Mouse (Mus musculus) forebrain, embryonic 13.5 days (tissue): Measurements from ENCODE around the gene Oas3. TPM values are rescaled to one million over a fixed set of nuclear protein-coding genes. Genes with fewer than 3 reads are reported as not detected.

Experiments
- ATAC-seq: fragments of 200-750 bp; cut with Nextera tagmentation; 2 replicates; pipeline ENCODE4 v1.8.0; 2017
- H3K27ac ChIP-seq: fragments of 300-500 bp; sonication (generic); 2 replicates; pipeline ENCODE4 v1.5.1; 2015; ENCODE audit warnings: inconsistent platforms, mild to moderate bottlenecking, moderate library complexity
- H3K27me3 ChIP-seq: fragments of 300-500 bp; sonication (generic); 2 replicates; pipeline ENCODE4 v1.6.1; 2015; ENCODE audit warnings: mild to moderate bottlenecking, inconsistent platforms
- H3K36me3 ChIP-seq: fragments of 300-500 bp; sonication (generic); 2 replicates; pipeline ENCODE4 v1.6.1; 2015; ENCODE audit warnings: mild to moderate bottlenecking, inconsistent platforms; ENCODE audit not compliant: poor library complexity, severe bottlenecking
- H3K4me1 ChIP-seq: fragments of 300-500 bp; sonication (generic); 2 replicates; pipeline ENCODE4 v1.6.1; 2015; ENCODE audit warnings: inconsistent platforms
- H3K4me2 ChIP-seq: fragments of 300-500 bp; sonication (generic); 2 replicates; pipeline ENCODE4 v1.6.1; 2015; ENCODE audit warnings: inconsistent platforms, mild to moderate bottlenecking, moderate library complexity
- H3K4me3 ChIP-seq: fragments of 300-500 bp; sonication (generic); 2 replicates; pipeline ENCODE4 v1.5.1; 2015; ENCODE audit warnings: mild to moderate bottlenecking, inconsistent platforms
- H3K9ac ChIP-seq: fragments of 300-500 bp; sonication (generic); 2 replicates; pipeline ENCODE4 v1.6.1; 2015; ENCODE audit warnings: mild to moderate bottlenecking, inconsistent platforms
- H3K9me3 ChIP-seq: fragments of 300-500 bp; sonication (generic); replicated peaks from 2 replicates; pipeline ENCODE4 v1.6.1; 2016; ENCODE audit warnings: inconsistent platforms
- WGBS: fragments of 180-500 bp; shearing (Covaris S2); methylation state at CpG from one replicate; pipeline ENCODE4 v1.1.7; 2015; 5-methylcytosine and 5-hydroxymethylcytosine counted together
- polyA plus RNA-seq: library from polyadenylated mRNA; unstranded; fragments of >200 nt; fragmentation: Nextera tagmentation; extraction: Ambion mirVana; gene quantifications from 2 replicates; pipeline ENCODE4 v1.2.1, GENCODE M21; 2015

The Oas3 gene
- polyA plus RNA-seq, 1 experiment from 2014 or later: 0.17 TPM

DNA sequence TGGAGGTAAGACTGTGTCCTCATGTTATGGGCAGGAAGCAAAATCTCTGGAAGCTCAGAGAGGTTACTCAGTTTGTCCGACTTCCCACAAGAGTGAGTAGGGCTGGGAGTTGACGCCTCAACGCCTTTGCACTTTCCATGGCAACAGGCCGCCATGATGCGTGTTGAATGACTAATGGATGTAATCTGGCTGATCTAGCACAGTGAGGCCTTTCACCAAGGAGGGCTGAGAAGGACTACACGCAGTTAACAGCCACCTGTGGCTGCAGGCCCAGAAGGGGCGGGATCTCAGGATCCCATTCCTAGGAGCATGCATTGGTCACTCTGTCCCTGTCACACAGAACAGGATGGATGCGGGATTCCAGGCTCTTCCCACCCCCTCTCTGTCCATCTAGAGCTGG is 64.7 kb downstream of the Oas3 start:
- Histone ChIP-seq H3K4me2 (no peak overlapping the region), H3K36me3 (no peaks in the 10 kb centered on the region), H3K9ac (no peak overlapping the region), H3K4me1 (peaks cover 42% of the 10 kb centered on the region), H3K27ac (no peak overlapping the region), H3K9me3 (no peaks in the 10 kb centered on the region), H3K27me3 (peaks cover 54% of the 10 kb centered on the region), H3K4me3 (no peak overlapping the region)
- no peak for ATAC-seq
- WGBS: 53% methylated on average over 8 of the region's 8 CpGs

- peak within 1 kb of the TSS; percentile 85 for H3K9ac ChIP-seq
- WGBS: 31% methylated on average over 3 of the region's 3 CpGs
- H3K4me2 ChIP-seq: peak within 1 kb of the TSS; percentile 95
- H3K27me3 ChIP-seq: peaks cover 54% of the 10 kb centered on the region
- ATAC-seq: peak; percentile 20; the same call in 1 of the 2 replicates
- no peaks in the 10 kb centered on the region for H3K36me3 ChIP-seq
- H3K4me1 ChIP-seq: peaks cover 43% of the 10 kb centered on the region
- no peaks in the 10 kb centered on the region for H3K9me3 ChIP-seq
- peak within 1 kb of the TSS; percentile 75 for H3K27ac ChIP-seq
- peak within 1 kb of the TSS; percentile 71 for H3K4me3 ChIP-seq
Observed at GRCm38 (mm10) chr5:120711827-120712226, 65.6 kb downstream of the Oas3 start, which contains the start of gene Dtx1. Dtx1 (minus strand) TSS chr5:120711927.

GRCm38 (mm10) chr5:120711416-120711815 is 66.0 kb downstream of the Oas3 start:
- WGBS: 0% methylated on average over 43 of the region's 43 CpGs
- Histone ChIP-seq H3K9me3 (no peaks in the 10 kb centered on the region), H3K27me3 (peaks cover 54% of the 10 kb centered on the region)

DNA sequence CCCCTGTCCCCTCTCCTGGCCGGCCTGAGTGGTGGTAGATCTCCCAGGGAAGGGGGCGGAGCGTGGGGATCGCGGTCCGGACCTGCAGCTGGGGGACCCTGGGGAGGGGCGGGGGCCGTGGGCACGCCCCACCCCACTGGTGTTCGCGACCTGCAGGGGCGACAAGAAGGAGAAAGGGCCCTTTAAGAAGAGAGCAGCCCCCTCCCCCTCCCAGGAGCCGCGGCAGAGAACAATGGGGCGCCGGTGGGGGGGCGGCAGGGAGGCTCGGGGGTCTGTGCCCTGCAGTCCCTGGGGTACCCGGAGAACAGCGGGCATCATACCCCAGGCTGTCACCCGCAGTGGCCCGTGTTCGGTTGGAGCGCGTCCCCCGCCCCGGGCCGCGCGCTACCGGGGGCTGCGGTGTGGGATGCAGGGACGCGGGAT is 66.6 kb downstream of the Oas3 start:
- WGBS: under 1% methylated on average over 29 of the region's 34 CpGs
- peak; percentile 56; the same call in 1 of the 2 replicates for ATAC-seq

More at GRCm38 (mm10) chr5:120711416-120711815, 66.0 kb downstream of the Oas3 start:
- Histone ChIP-seq H3K36me3 (no peaks in the 10 kb centered on the region), H3K4me1 (peaks cover 46% of the 10 kb centered on the region), H3K4me2 (peak overlapping the region; percentile 95), H3K27ac (peak overlapping the region; percentile 75), H3K4me3 (peak overlapping the region; percentile 71), H3K9ac (peak overlapping the region; percentile 85)
- peak; percentile 42 for ATAC-seq

GRCm38 (mm10) chr5:120710161-120710825 is 67.2 kb downstream of the Oas3 start:
- WGBS: 3% methylated on average over 40 of the region's 40 CpGs
- Histone ChIP-seq H3K4me1 (peaks cover 57% of the 10 kb centered on the region), H3K27me3 (peaks cover 50% of the 10 kb centered on the region), H3K4me2 (peak overlapping the region; percentile 95), H3K4me3 (peak overlapping the region; percentile 71), H3K9me3 (no peaks in the 10 kb centered on the region), H3K36me3 (no peaks in the 10 kb centered on the region), H3K27ac (peak overlapping the region; percentile 75), H3K9ac (peak overlapping the region; percentile 85)
- peak; percentile 35 for ATAC-seq

More for the DNA sequence above, 66.6 kb downstream of the Oas3 start:
- H3K4me2 ChIP-seq: peak overlapping the region; percentile 95
- H3K27ac ChIP-seq: peak overlapping the region; percentile 75
- no peaks in the 10 kb centered on the region for H3K9me3 ChIP-seq
- H3K4me3 ChIP-seq: peak overlapping the region; percentile 71
- peak overlapping the region; percentile 85 for H3K9ac ChIP-seq
- peaks cover 50% of the 10 kb centered on the region for H3K27me3 ChIP-seq
- peaks cover 52% of the 10 kb centered on the region for H3K4me1 ChIP-seq
- H3K36me3 ChIP-seq: no peaks in the 10 kb centered on the region

DNA sequence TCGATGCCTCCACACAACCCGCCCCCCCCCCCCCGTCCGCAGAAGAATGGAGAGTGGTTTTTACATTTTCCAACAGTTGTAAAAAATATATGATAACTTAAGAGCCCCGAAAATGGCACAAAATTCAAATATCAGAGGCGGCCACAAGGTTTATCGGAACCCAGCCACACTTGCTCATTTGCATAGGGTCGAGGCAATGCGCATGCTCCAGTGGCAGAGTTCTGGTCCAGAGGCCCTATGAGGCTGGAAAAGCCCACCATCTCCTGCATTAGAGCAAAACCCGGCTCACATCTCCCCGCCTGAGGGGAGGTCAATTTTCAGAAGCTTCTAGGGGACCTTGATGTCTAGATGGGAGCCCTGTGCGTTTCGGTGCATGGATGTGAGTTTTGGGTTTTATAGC is 70.5 kb downstream of the Oas3 start:
- Histone ChIP-seq H3K4me3 (peak overlapping the region; percentile 21), H3K36me3 (no peaks in the 10 kb centered on the region), H3K9me3 (no peaks in the 10 kb centered on the region), H3K4me2 (peak overlapping the region; percentile 56), H3K9ac (no peak overlapping the region), H3K27ac (no peak overlapping the region), H3K27me3 (peaks cover 31% of the 10 kb centered on the region), H3K4me1 (peaks cover 77% of the 10 kb centered on the region)
- no peak for ATAC-seq
- 29% methylated on average over 13 of the region's 13 CpGs for WGBS

DNA sequence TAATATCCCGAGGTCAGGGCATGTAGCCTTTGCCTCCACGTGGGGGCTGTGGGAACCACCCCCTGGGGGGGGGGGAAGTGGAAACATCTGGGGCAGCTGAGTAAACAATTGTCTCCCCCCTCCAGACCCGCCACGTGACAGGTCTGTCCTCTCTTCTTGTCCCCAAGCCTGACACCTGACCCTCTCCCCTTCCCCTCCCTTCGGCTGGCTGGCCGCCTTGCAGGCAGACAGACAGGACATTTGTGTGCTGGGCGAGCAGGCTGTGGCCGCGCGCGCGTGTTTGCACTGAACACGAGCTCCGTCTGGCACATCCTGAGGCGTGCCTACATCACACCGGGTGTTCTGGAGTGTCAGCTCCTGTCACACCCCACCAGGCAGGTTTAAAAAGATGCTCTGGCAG is 70.9 kb downstream of the Oas3 start:
- no peaks in the 10 kb centered on the region for H3K9me3 ChIP-seq
- H3K27me3 ChIP-seq: peaks cover 29% of the 10 kb centered on the region
- under 1% methylated on average over 16 of the region's 16 CpGs for WGBS
- H3K27ac ChIP-seq: no peak overlapping the region; the same call in 1 of the 2 replicates
- no peak; the same call in 1 of the 2 replicates for ATAC-seq
- peak overlapping the region; percentile 48 for H3K9ac ChIP-seq
- peak overlapping the region; percentile 56 for H3K4me2 ChIP-seq
- H3K4me1 ChIP-seq: peaks cover 80% of the 10 kb centered on the region
- H3K36me3 ChIP-seq: no peaks in the 10 kb centered on the region
- peak overlapping the region; percentile 21 for H3K4me3 ChIP-seq

DNA sequence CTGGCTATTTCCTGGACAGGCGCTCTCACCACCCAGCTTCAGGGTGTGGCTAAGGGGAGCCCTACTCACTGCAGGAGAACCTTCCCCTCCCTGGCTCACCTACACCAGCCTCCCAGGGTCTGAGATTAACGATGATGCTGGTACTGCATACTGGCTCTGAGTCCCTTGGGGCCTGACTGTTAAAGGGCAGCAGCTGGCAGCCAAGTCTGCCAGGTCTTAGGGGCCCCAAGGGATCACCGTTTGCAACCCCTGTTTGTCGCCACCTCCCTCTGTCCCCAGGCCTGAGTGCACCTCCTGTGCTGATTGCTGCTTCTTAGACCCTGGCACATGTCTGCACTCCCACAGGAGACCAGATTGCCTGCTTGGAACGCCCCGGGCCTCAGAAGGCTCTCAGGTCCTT is 73.0 kb downstream of the Oas3 start:
- H3K9me3 ChIP-seq: no peaks in the 10 kb centered on the region
- no peaks in the 10 kb centered on the region for H3K36me3 ChIP-seq
- no peak overlapping the region for H3K4me3 ChIP-seq
- H3K4me1 ChIP-seq: peaks cover 70% of the 10 kb centered on the region
- H3K9ac ChIP-seq: peak overlapping the region; percentile 26; the same call in 1 of the 2 replicates
- WGBS: 54% methylated on average over 6 of the region's 6 CpGs
- ATAC-seq: no peak
- H3K27me3 ChIP-seq: peaks cover 22% of the 10 kb centered on the region; the same call in 1 of the 2 replicates
- H3K4me2 ChIP-seq: no peak overlapping the region
- no peak overlapping the region for H3K27ac ChIP-seq

GRCm38 (mm10) chr5:120703660-120704059 is 73.8 kb downstream of the Oas3 start:
- peaks cover 17% of the 10 kb centered on the region; the same call in 1 of the 2 replicates for H3K27me3 ChIP-seq
- ATAC-seq: no peak
- H3K9ac ChIP-seq: no peak overlapping the region
- H3K4me3 ChIP-seq: no peak overlapping the region
- H3K27ac ChIP-seq: no peak overlapping the region
- H3K36me3 ChIP-seq: no peaks in the 10 kb centered on the region
- H3K9me3 ChIP-seq: no peaks in the 10 kb centered on the region
- H3K4me2 ChIP-seq: no peak overlapping the region
- WGBS: 88% methylated on average over 3 of the region's 3 CpGs
- peaks cover 68% of the 10 kb centered on the region for H3K4me1 ChIP-seq

Other genes starting within 250 kb of the Oas3 start
- gene Tpcn1, start 189.0 kb downstream of the Oas3 start, polyA plus RNA-seq: 14.8 and 15.8 TPM in 2 replicates
- gene Iqcd, start 188.6 kb downstream of the Oas3 start, polyA plus RNA-seq: 1.1 and 2.3 TPM in 2 replicates
- gene Rita1, start 165.1 kb downstream of the Oas3 start, polyA plus RNA-seq: 19.0 TPM in 2 replicates
- gene Ddx54, start 164.9 kb downstream of the Oas3 start, polyA plus RNA-seq: 45.3 and 48.0 TPM in 2 replicates
- 0.65 TPM in 1 of 2 replicates, not detected in the other for gene Cfap73, start 143.4 kb downstream of the Oas3 start, polyA plus RNA-seq
- gene Rasal1, start 128.8 kb downstream of the Oas3 start, polyA plus RNA-seq: 0.27 and 0.79 TPM in 2 replicates
- 17.9 and 18.1 TPM in 2 replicates for gene Dtx1, start 65.7 kb downstream of the Oas3 start, polyA plus RNA-seq
- gene Oas2, start 27.8 kb downstream of the Oas3 start, polyA plus RNA-seq: 0.09 TPM in 1 of 2 replicates, not detected in the other
- not detected in 2 replicates for gene Oas1e, start 17.9 kb upstream of the Oas3 start, polyA plus RNA-seq
- 0.26 and 0.60 TPM in 2 replicates for gene Oas1c, start 34.9 kb upstream of the Oas3 start, polyA plus RNA-seq
- gene Oas1f, start 69.7 kb upstream of the Oas3 start, polyA plus RNA-seq: not detected in 2 replicates
- gene Oas1h, start 83.8 kb upstream of the Oas3 start, polyA plus RNA-seq: not detected in 2 replicates
- 0.12 TPM in 1 of 2 replicates, not detected in the other for gene Oas1g, start 110.0 kb upstream of the Oas3 start, polyA plus RNA-seq
- gene Oas1a, start 129.9 kb upstream of the Oas3 start, polyA plus RNA-seq: 0.26 and 0.53 TPM in 2 replicates
- gene Oas1d, start 136.9 kb upstream of the Oas3 start, polyA plus RNA-seq: not detected in 2 replicates
- gene Rph3a, start 232.4 kb upstream of the Oas3 start, polyA plus RNA-seq: 7.7 and 8.9 TPM in 2 replicates